Mouse (Mus musculus) cerebellum, adult 11 months (tissue): ENCODE results near the gene Ccdc162.

Experiments
- DNase-seq: peaks from one replicate; pipeline ENCODE4 v3.0.0; 2022

The Ccdc162 gene

GRCm38 (mm10) chr10:41716029-41716897 lies at the start of gene Ccdc162:
Gene Ccdc162, minus strand, starts transcription at chr10:41716634.
- no peak for DNase-seq

- DNase-seq = no peak
These were observed 49.2 kb upstream of the Ccdc162 start for GRCm38 (mm10) chr10:41765586-41765985.

GRCm38 (mm10) chr10:41763741-41764385 lies 47.4 kb upstream of the Ccdc162 start:
- DNase-seq = no peak

- DNase-seq = no peak
These were observed 44.4 kb upstream of the Ccdc162 start for GRCm38 (mm10) chr10:41760866-41761265.

GRCm38 (mm10) chr10:41758041-41758440 lies 41.6 kb upstream of the Ccdc162 start:
- DNase-seq = no peak

GRCm38 (mm10) chr10:41757226-41757625 lies 40.8 kb upstream of the Ccdc162 start:
- no peak for DNase-seq

GRCm38 (mm10) chr10:41751867-41752480 lies 35.5 kb upstream of the Ccdc162 start:
- no peak for DNase-seq

- no peak for DNase-seq
These were observed 32.9 kb upstream of the Ccdc162 start for GRCm38 (mm10) chr10:41749306-41749705.

GRCm38 (mm10) chr10:41746554-41746953 lies 30.1 kb upstream of the Ccdc162 start:
- no peak for DNase-seq

GRCm38 (mm10) chr10:41744006-41744405 lies 27.6 kb upstream of the Ccdc162 start:
- no peak for DNase-seq

- DNase-seq = no peak
These were observed 23.8 kb upstream of the Ccdc162 start for GRCm38 (mm10) chr10:41740221-41740620.

- no peak for DNase-seq
These were observed 20.8 kb upstream of the Ccdc162 start for GRCm38 (mm10) chr10:41737245-41737644.

GRCm38 (mm10) chr10:41735398-41735797 lies 19.0 kb upstream of the Ccdc162 start:
- DNase-seq = no peak

- DNase-seq = no peak
These were observed 16.8 kb upstream of the Ccdc162 start for GRCm38 (mm10) chr10:41733214-41733613.

- no peak for DNase-seq
These were observed 15.5 kb upstream of the Ccdc162 start for GRCm38 (mm10) chr10:41731932-41732331.

GRCm38 (mm10) chr10:41730746-41731145 lies 14.3 kb upstream of the Ccdc162 start:
- DNase-seq = no peak

GRCm38 (mm10) chr10:41726215-41726614 lies 9.8 kb upstream of the Ccdc162 start:
- DNase-seq = no peak

- DNase-seq = no peak
These were observed 3.2 kb upstream of the Ccdc162 start for GRCm38 (mm10) chr10:41719587-41719986.

- no peak for DNase-seq
These were observed 877 bp downstream of the Ccdc162 start for GRCm38 (mm10) chr10:41715557-41715956.

- no peak for DNase-seq
These were observed 5.0 kb downstream of the Ccdc162 start for GRCm38 (mm10) chr10:41711467-41711866.

GRCm38 (mm10) chr10:41710773-41711172 lies 5.7 kb downstream of the Ccdc162 start:
- DNase-seq = no peak

- no peak for DNase-seq
These were observed 7.1 kb downstream of the Ccdc162 start for GRCm38 (mm10) chr10:41709341-41709740.

- no peak for DNase-seq
These were observed 16.8 kb downstream of the Ccdc162 start for GRCm38 (mm10) chr10:41699669-41700068.

- DNase-seq = no peak
These were observed 19.4 kb downstream of the Ccdc162 start for GRCm38 (mm10) chr10:41697040-41697439.
